Comparison of ENCODE assay signal across 20 mouse cellular contexts in the genomic region with DNA sequence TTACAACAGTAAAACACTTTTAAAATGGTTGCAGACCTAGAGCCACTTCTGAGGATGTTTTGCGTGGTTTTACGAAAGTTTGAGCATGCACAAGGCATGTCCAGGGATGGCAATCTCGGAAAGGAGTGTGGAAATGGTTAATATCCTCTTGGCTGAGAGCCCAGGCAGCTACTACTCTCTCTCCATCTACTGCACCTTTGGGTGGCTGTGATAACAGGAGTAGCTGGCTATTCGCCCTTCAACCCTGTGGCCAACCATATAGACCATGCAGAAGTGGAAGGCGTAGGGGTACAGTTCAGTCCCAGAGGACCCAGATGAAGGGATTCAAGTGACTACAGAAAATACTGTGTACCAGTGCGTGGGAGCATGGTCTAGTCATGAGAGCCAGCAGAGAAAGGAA.
"Had no signal": no experiment of that assay in that cellular context is flagged by ENCODE, and none has a peak within 500 bp of the region (broad histone marks: within the 10 kb centered on the region; RNA-seq: fewer than 3 reads in every experiment).

No protein-coding gene starts in this region.

- H3K9ac ChIP-seq: embryonic facial prominence, embryonic 12.5 days; embryonic facial prominence, embryonic 13.5 days; embryonic facial prominence, embryonic 15.5 days; forebrain, embryonic 12.5 days; forebrain, embryonic 13.5 days; forebrain, embryonic 15.5 days; forebrain, postnatal 0 days had no signal

- DNase-seq: embryo, embryonic 11 days; forebrain, postnatal 0 days; gastrocnemius, adult 2 months; gastrocnemius, postnatal 10 days; gastrocnemius, postnatal 14 days; gastrocnemius, postnatal 25 days; gastrocnemius, postnatal 36 days had no signal

- H3K4me1 ChIP-seq: embryonic facial prominence, embryonic 10.5 days; embryonic facial prominence, embryonic 12.5 days; embryonic facial prominence, embryonic 13.5 days; embryonic facial prominence, embryonic 15.5 days; forebrain, embryonic 12.5 days; forebrain, embryonic 13.5 days; heart, embryonic 10.5 days had no signal

- H3K27ac ChIP-seq: embryonic facial prominence, embryonic 10.5 days; embryonic facial prominence, embryonic 12.5 days; embryonic facial prominence, embryonic 13.5 days; embryonic facial prominence, embryonic 15.5 days; forebrain, embryonic 10.5 days; forebrain, embryonic 12.5 days; forebrain, embryonic 13.5 days; forebrain, embryonic 15.5 days; gastrocnemius, adult 2 months; heart, embryonic 10.5 days had no signal

- H3K9me3 ChIP-seq: embryonic facial prominence, embryonic 10.5 days; embryonic facial prominence, embryonic 12.5 days; embryonic facial prominence, embryonic 13.5 days; embryonic facial prominence, embryonic 15.5 days; forebrain, embryonic 10.5 days; forebrain, embryonic 12.5 days; forebrain, embryonic 13.5 days; forebrain, embryonic 15.5 days; heart, embryonic 10.5 days had no signal

- ATAC-seq: forebrain, embryonic 13.5 days; forebrain, embryonic 14.5 days; forebrain, embryonic 15.5 days; forebrain, embryonic 16.5 days; forebrain, postnatal 0 days had no signal

- H3K4me3 ChIP-seq: embryonic facial prominence, embryonic 10.5 days; embryonic facial prominence, embryonic 12.5 days; embryonic facial prominence, embryonic 13.5 days; embryonic facial prominence, embryonic 15.5 days; erythroblast, embryonic 14.5 days; forebrain, embryonic 10.5 days; forebrain, embryonic 12.5 days; forebrain, embryonic 13.5 days; forebrain, embryonic 15.5 days; gastrocnemius, adult 2 months; heart, embryonic 10.5 days had no signal

- H3K4me2 ChIP-seq: embryonic facial prominence, embryonic 12.5 days; embryonic facial prominence, embryonic 13.5 days; embryonic facial prominence, embryonic 15.5 days; forebrain, embryonic 12.5 days; forebrain, embryonic 13.5 days; forebrain, embryonic 15.5 days; heart, embryonic 11.5 days had no signal

- H3K27me3 ChIP-seq: embryonic facial prominence, embryonic 12.5 days; embryonic facial prominence, embryonic 15.5 days had no signal

- H3K36me3 ChIP-seq: embryonic facial prominence, embryonic 12.5 days; embryonic facial prominence, embryonic 13.5 days; embryonic facial prominence, embryonic 15.5 days; forebrain, embryonic 15.5 days; heart, embryonic 10.5 days had no signal
